Mouse (Mus musculus) urinary bladder, adult 18-20 months (tissue): Measurements from ENCODE around the gene Slc35e3.
"Not testable (repeated sequence)": the region's sequence is repeated elsewhere in the genome, so short reads cannot be mapped to it uniquely, and the experiment has no call there.

Experiments
- DNase-seq, 2 experiments: peaks; one replicate each; pipeline ENCODE4 v3.0.0; 2022; ENCODE audit warnings: low spot score in 2 of 2, mixed read lengths in 2 of 2

The Slc35e3 gene

GRCm38 (mm10) chr10:117733626-117734025 lies 12.5 kb downstream of the Slc35e3 start:
- DNase-seq, result not testable (repeated sequence)

DNA sequence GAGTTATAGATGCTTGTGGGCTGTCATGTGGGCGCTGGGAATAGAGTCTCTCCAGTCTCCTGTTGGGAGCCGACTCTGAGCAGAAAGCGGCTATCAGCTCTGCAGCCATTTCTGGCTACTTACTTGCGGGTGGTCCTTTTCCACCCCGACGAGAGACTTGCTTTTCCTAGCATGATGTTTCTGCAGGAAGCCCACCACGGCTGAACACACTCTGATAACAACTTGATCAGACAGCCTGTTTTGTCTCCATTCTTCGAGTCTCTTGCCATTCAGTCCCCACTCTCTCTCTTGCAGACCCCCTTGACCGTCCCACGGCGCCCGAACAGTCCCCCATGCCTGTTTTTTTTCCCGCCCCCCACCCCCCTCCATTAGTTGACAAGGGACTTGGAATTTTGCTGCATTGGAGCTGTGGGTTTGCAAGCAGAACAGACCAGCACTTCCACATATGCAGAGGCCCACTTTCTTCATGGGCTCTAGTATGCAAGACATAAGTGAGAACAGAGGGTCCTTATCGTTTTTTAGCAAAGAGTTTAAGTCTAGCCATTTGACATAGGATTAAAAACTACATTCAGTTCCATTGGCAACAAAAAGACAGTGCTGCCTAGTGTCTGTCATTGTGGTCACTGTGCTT lies 13.1 kb downstream of the Slc35e3 start:
- DNase-seq, result no peak

DNA sequence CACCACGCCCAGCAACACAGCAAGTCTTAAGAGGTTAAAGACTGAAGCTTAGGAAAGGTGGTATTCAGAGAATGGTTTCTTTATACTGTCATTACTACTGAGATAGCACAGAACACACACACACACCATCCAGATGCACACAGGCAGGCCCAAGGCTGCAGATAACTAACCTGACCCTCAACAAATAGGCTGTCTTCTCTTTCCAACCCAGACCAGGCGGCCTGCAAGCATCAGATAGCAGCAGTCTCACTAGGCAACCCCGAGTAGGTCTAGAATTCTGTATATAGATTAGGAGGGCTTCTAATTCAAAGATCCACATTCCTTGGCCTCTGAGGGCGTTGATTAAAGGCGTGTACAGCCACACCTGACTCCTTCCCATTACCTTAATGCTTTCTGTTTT lies 14.0 kb downstream of the Slc35e3 start:
- DNase-seq, result no peak

GRCm38 (mm10) chr10:117731244-117732101 lies 14.7 kb downstream of the Slc35e3 start:
- peak in 1 of 2 experiments; percentile 52 for DNase-seq

- DNase-seq, result no peak
Observed at GRCm38 (mm10) chr10:117730637-117731203, 15.4 kb downstream of the Slc35e3 start.

DNA sequence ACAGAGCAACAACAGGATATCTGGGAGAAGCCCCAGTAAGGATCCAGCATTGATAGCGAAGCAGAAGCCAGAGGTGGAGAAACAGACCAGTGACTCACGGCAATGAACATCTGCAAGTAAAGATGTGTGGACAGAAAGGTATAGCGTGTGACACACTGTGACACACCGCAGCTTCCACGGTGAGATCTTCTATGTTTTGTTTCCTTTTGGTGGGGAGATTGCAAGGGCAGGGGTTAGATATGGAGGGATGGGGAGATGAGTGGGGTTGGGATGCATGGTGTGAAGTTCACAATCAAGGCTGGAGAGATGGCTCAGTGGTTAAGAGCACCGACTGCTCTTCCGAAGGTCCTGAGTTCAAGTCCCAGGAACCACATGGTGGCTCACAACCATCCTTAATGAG lies 16.0 kb downstream of the Slc35e3 start:
- no peak for DNase-seq

- peak in 1 of 2 experiments; percentile 64 for DNase-seq
Observed at GRCm38 (mm10) chr10:117729139-117729814, 16.9 kb downstream of the Slc35e3 start.

- no peak for DNase-seq
Observed at GRCm38 (mm10) chr10:117728574-117728973, 17.6 kb downstream of the Slc35e3 start.

GRCm38 (mm10) chr10:117727518-117728110 lies 18.6 kb downstream of the Slc35e3 start:
- DNase-seq, result no peak

- DNase-seq, result no peak
Observed at GRCm38 (mm10) chr10:117726888-117727385, 19.2 kb downstream of the Slc35e3 start.

DNA sequence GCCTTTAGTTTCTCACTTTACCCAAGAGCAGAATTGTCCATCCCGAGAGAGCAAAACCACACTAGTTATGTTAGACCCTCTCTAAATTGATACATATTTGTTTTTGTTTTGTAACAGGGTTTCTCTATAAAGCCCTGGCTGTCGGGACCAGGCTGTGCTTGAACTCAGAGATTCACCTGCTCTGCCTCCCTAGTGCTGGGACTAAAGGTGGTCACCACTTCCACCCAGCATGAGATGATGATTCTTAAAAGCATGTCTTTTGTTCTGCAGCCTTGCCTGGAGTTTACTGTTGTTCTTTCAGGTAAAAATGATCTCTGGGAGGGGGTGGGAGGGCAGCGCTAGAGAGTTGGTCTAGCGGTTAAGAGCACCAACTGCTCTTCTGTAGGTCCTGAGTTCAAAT lies 19.8 kb downstream of the Slc35e3 start:
- no peak for DNase-seq

- DNase-seq, result no peak
Observed at GRCm38 (mm10) chr10:117725671-117726070, 20.5 kb downstream of the Slc35e3 start.

DNA sequence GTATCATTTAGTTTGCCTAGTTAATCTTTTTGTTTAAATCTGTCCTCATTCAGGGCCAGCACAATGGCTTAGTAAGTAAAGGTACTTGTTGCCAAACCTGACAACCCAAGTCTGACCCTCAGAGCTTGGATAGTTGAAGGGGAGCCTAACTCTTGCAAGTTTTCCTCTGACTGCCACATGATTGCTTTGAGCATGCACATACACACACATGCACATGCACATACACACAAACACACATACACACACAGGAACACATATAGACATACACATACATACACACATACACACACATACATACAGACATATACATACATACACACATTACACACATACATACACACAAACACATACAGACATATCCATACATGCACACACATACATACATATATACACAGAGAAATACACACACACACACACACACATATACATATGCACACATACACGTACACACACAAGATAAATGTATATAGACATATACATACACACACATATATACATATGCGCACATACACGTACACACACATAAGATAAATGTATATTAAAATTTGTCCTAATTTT lies 21.3 kb downstream of the Slc35e3 start:
- DNase-seq, result no peak

DNA sequence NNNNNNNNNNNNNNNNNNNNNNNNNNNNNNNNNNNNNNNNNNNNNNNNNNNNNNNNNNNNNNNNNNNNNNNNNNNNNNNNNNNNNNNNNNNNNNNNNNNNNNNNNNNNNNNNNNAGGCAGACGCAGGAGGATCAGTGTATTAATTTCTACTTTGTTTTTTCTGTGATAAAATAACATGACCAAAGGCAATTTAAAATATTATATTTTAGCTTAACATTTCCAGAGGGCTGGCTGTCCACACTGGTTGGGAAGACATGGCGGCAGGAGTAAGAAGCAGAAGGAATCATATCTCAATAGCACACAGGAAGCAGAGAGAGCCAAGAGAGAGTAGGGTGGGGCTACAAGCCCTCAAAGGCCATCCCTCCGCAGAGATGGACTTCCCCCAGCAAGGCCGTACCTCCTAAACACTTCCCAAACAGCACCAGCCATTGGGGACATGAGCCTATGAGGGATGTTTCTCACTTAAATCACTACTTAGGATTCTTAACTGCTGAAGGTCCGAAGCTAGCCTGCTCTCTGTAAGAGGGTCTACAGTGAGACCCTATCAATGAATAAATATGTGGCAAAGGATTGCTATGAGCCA lies 21.9 kb downstream of the Slc35e3 start:
- no peak for DNase-seq

DNA sequence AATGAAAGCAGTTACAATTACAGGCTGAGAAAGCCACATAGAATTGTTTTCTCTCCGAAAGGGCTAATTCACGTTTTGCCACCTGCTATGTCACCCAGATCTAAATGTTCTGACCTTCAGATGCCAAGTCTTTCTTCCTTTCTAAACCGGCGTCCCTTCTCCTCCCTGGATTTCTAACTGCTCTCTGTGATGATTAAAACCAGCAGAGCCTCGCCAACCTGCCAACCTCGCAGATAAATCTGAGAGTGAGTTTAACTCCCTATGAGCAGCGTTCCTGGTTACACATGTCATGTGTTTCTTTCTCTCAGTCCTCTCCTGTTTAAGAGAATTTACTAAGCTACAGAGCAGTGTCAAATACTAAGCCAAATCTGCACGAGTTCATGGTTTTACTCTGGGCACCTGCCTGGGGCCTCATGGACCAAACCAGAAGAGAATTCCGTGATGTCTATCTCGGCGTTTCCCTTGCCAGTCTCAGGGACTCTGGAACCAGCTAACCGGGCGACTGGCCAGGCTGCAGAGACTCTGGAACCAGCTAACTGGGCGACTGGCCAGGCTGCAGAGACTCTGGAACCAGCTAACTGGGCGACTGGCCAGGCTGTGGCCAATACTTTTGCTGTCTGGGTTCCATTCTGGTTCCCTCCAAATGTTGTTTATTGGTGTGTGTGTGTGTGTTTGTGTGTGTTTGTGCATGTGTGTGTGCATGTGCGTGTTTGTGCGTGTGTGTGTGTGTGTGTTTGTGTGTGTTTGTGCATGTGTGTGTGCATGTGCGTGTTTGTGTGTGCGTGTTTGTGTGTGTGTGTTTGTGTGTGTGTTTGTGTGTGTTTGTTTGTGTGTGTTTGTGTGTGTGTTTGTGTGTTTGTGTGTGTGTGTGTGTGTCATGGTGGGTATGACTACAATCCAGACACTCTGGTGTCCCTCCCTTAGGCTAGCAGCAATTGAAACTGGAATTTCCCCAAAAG lies 27.7 kb downstream of the Slc35e3 start:
- no peak for DNase-seq

DNA sequence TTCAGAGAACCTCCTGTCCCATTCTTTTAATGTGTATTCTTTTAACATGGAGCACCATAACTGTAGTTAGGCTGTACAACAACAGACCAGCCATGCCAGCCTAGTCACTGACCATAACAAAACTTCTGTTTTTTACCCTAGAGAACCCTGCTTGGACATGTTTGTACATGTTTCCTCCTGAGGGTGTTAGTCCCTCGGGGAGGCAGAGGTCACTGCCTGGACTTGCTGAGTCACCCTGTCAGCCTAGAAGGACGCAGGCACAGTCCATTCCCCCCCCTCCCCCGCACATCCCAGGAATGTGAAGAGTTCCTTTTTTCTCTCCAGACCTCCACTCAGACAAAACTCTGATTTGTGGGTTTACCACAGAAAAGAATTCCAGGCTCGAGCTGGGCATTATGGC lies 28.6 kb downstream of the Slc35e3 start:
- DNase-seq, result peak in 1 of 2 experiments; percentile 59

DNA sequence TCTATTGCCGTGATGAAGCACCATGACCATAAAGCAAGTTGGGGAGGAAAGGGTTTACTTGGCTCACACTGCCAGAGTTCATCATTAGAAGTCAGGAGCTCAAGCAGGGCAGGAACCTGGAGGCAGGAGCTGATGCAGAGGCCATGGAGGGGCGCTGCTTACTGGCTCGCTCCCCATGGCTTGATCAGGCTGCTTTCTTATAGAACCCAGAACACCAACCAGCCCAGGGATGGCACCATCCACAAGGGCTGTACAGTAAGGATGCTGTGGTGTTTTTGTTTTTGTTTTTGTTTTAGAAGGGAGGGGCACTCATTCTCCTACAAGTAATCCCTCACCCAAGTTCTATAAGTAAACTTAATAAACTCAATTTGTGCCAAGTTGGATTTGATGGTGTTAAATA lies 29.5 kb downstream of the Slc35e3 start:
- DNase-seq, result no peak

DNA sequence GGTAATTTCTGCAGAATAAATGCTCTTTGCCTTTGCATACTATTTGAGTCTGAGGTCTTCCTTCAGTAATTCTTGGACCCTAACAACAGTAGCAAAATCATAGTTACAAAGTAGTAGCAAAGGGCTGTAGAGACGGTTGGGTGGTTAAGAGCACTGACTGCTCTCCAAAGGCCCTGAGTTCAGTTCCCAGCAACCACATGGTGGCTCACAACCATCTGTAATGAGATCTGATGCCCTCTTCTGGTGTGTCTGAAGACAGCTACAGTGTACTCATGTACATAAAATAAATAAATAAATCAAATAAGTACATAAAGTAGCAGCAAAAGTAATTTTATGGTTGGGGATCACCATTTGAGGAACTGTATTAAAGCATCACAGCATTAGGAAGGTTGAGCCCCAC lies 30.5 kb downstream of the Slc35e3 start:
- not testable (repeated sequence) for DNase-seq

DNA sequence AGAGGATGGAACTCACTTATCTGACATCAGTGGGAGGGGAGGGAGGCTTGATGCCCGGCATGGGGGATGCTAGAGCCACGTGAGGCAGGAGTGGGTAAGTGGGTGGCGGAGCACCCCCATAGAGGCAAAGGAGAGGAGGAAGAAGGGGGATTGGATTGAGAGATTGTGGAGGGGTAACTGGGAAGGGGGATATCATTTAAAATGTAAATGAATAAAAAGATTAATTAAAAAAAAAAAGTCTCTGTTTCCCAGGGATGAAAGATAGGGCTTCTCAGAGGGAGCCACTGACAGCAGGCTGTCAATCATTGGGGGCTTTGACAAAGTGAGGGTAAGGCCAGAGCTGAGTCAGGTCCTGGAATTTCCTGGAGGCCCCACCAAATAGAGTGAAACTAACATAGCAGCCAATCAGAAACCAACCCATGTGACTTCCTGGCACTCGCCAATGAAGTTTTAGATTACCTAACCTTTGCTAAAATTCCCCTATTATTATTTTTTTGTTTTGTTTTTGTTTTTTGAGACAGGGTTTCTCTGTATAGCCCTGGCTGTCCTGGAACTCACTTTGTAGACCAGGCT lies 31.2 kb downstream of the Slc35e3 start:
- DNase-seq, result no peak
